Mouse (Mus musculus) small intestine, adult 2 months (tissue): ENCODE measurements at regions not wholly inside any gene's neighbourhood (a gene's known extent, or its start where the extent isn't known, plus 50 kb on each side); places are given as distances from the start of the nearest gene placed in this dataset.

Source experiments
- H3K27ac ChIP-seq: fragments of 200-500 bp; 2 replicates; pipeline ENCODE4 v1.5.1; 2012; ENCODE audit warnings: low read depth, low read length, control low read depth, inconsistent platforms; ENCODE audit not compliant: insufficient read depth
- H3K27me3 ChIP-seq: fragments of 200-500 bp; 2 replicates; pipeline ENCODE4 v1.6.1; 2012; ENCODE audit warnings: mild to moderate bottlenecking, moderate library complexity, low read length, inconsistent platforms; ENCODE audit not compliant: control insufficient read depth, insufficient read depth
- H3K36me3 ChIP-seq: fragments of 200-500 bp; 2 replicates; pipeline ENCODE4 v1.6.1; 2012; ENCODE audit warnings: mild to moderate bottlenecking, low read length, control low read depth, inconsistent platforms; ENCODE audit not compliant: control insufficient read depth, insufficient read depth
- H3K4me1 ChIP-seq: fragments of 200-500 bp; 2 replicates; pipeline ENCODE4 v1.6.1; 2012; ENCODE audit warnings: low read length, inconsistent platforms, mixed read lengths; ENCODE audit not compliant: control insufficient read depth, insufficient read depth, insufficient read length
- H3K4me3 ChIP-seq: fragments of 200-500 bp; 2 replicates; pipeline ENCODE4 v1.5.1; 2012; ENCODE audit warnings: low read depth, mild to moderate bottlenecking, control low read depth, inconsistent platforms, low read length, moderate library complexity
- CTCF ChIP-seq: fragments of 200-500 bp; IDR thresholded peaks from 2 replicates; pipeline ENCODE4 v1.5.1; 2012; ENCODE audit warnings: low read depth, mild to moderate bottlenecking, control low read depth, inconsistent platforms, low read length, moderate library complexity, mixed read lengths; ENCODE audit not compliant: insufficient replicate concordance, insufficient read length; ENCODE audit errors: extremely low read depth
- POLR2A ChIP-seq: fragments of 200-500 bp; IDR thresholded peaks from 2 replicates; pipeline ENCODE4 v1.6.1; 2012; ENCODE audit warnings: low read depth, mild to moderate bottlenecking, control low read depth, inconsistent platforms, low read length, moderate library complexity
- WGBS: fragments of 180-500 bp; shearing (Covaris S2); methylation state at CpG from one replicate; pipeline ENCODE4 v1.1.7; 2018; 5-methylcytosine and 5-hydroxymethylcytosine counted together

- no peak overlapping the region for H3K27ac ChIP-seq
- no peaks in the 10 kb centered on the region for H3K27me3 ChIP-seq
- TF ChIP-seq POLR2A (no peak), CTCF (no peak)
- H3K4me1 ChIP-seq = no peaks in the 10 kb centered on the region
- 68% methylated on average over 4 of the region's 4 CpGs for whole genome bisulfite sequencing
- no peak overlapping the region for H3K4me3 ChIP-seq
- no peaks in the 10 kb centered on the region for H3K36me3 ChIP-seq
Measured at GRCm38 (mm10) chr3:78667374-78668023, 618.8 kb downstream of the Rapgef2 start.

GRCm38 (mm10) chr3:78648115-78648514, 638.2 kb downstream of the Rapgef2 start:
- no peak overlapping the region for H3K27ac ChIP-seq
- 82% methylated on average over 2 of the region's 2 CpGs for WGBS
- H3K4me3 ChIP-seq = no peak overlapping the region
- H3K4me1 ChIP-seq = no peaks in the 10 kb centered on the region
- H3K36me3 ChIP-seq = no peaks in the 10 kb centered on the region
- no peaks in the 10 kb centered on the region for H3K27me3 ChIP-seq
- no peak for TF ChIP-seq CTCF
- TF ChIP-seq POLR2A = no peak

- Histone ChIP-seq H3K27me3 (no peaks in the 10 kb centered on the region), H3K4me3 (no peak overlapping the region), H3K27ac (no peak overlapping the region), H3K4me1 (no peaks in the 10 kb centered on the region), H3K36me3 (no peaks in the 10 kb centered on the region)
- TF ChIP-seq POLR2A (no peak), CTCF (no peak)
- WGBS = 61% methylated on average over 4 of the region's 4 CpGs
Measured at GRCm38 (mm10) chr3:78635386-78635785, 650.9 kb downstream of the Rapgef2 start.

GRCm38 (mm10) chr3:78618900-78619299, 667.4 kb downstream of the Rapgef2 start:
- Histone ChIP-seq H3K27me3 (no peaks in the 10 kb centered on the region), H3K36me3 (no peaks in the 10 kb centered on the region), H3K4me1 (no peaks in the 10 kb centered on the region), H3K27ac (no peak overlapping the region), H3K4me3 (no peak overlapping the region)
- 28% methylated on average over 3 of the region's 3 CpGs for WGBS
- TF ChIP-seq POLR2A = no peak
- no peak for TF ChIP-seq CTCF

GRCm38 (mm10) chr3:78594718-78595236, 691.5 kb downstream of the Rapgef2 start:
- Histone ChIP-seq H3K27me3 (no peaks in the 10 kb centered on the region), H3K36me3 (no peaks in the 10 kb centered on the region), H3K4me3 (no peak overlapping the region), H3K27ac (no peak overlapping the region), H3K4me1 (no peaks in the 10 kb centered on the region)
- TF ChIP-seq CTCF (no peak), POLR2A (no peak)
- 35% methylated on average over 6 of the region's 6 CpGs for WGBS

GRCm38 (mm10) chr3:78594305-78594704, 692.0 kb downstream of the Rapgef2 start:
- Histone ChIP-seq H3K36me3 (no peaks in the 10 kb centered on the region), H3K4me1 (no peaks in the 10 kb centered on the region), H3K27ac (no peak overlapping the region), H3K27me3 (no peaks in the 10 kb centered on the region), H3K4me3 (no peak overlapping the region)
- TF ChIP-seq CTCF (no peak), POLR2A (no peak)
- 89% methylated on average over 11 of the region's 11 CpGs for WGBS

GRCm38 (mm10) chr3:78586639-78587038, 699.7 kb downstream of the Rapgef2 start:
- Histone ChIP-seq H3K36me3 (no peaks in the 10 kb centered on the region), H3K27me3 (no peaks in the 10 kb centered on the region), H3K27ac (no peak overlapping the region), H3K4me1 (no peaks in the 10 kb centered on the region), H3K4me3 (no peak overlapping the region)
- TF ChIP-seq CTCF = no peak
- TF ChIP-seq POLR2A = no peak
- 83% methylated on average over 1 of the region's 1 CpGs for WGBS
